Mouse (Mus musculus): ENCODE results near the gene Plcd3. TPM values are rescaled to one million over a fixed set of nuclear protein-coding genes. Genes with fewer than 3 reads are reported as not detected.

Plcd3 gene
- polyA plus RNA-seq, 1 experiment = 0.18 TPM

- Histone ChIP-seq H3K27me3 (replicated peaks) (no peaks in the 10 kb centered on the region), H3K4me1 (peaks cover 97% of the 10 kb centered on the region), H3K4me3 (replicated peaks) (peak overlapping the region; percentile 57), H3K9me3 (no peaks in the 10 kb centered on the region), H3K36me3 (replicated peaks; ENCODE audit: low read length) (peaks cover 59% of the 10 kb centered on the region)
- TF ChIP-seq FLI1 (IDR thresholded peaks at IDR 0.05; ENCODE audit: low read length) = no peak
- TF ChIP-seq GATA1 (IDR thresholded peaks at IDR 0.05; ENCODE audit: borderline replicate concordance, low read length) = no peak
Observed at GRCm38 (mm10) chr11:103139951-103140762, 38.7 kb upstream of the Plcd3 start.

- TF ChIP-seq FLI1 (IDR thresholded peaks at IDR 0.05; ENCODE audit: low read length) = no peak
- 0 out of 3 replicates have a peak, but pooled peaks have one; percentile 43 for TF ChIP-seq GATA1 (IDR thresholded peaks at IDR 0.05; ENCODE audit: borderline replicate concordance, low read length)
- Histone ChIP-seq H3K9me3 (no peaks in the 10 kb centered on the region), H3K4me3 (replicated peaks) (peak overlapping the region; percentile 92), H3K4me1 (peaks cover 85% of the 10 kb centered on the region), H3K36me3 (replicated peaks; ENCODE audit: low read length) (peaks cover 54% of the 10 kb centered on the region), H3K27me3 (replicated peaks) (no peaks in the 10 kb centered on the region)
Observed at GRCm38 (mm10) chr11:103136039-103136577, 34.6 kb upstream of the Plcd3 start.

- peaks cover 85% of the 10 kb centered on the region for H3K4me1 ChIP-seq
- peak overlapping the region; percentile 92 for H3K4me3 ChIP-seq (replicated peaks)
- H3K9me3 ChIP-seq = no peaks in the 10 kb centered on the region
- H3K27me3 ChIP-seq (replicated peaks) = no peaks in the 10 kb centered on the region
- TF ChIP-seq GATA1 (IDR thresholded peaks at IDR 0.05; ENCODE audit: borderline replicate concordance, low read length) (no peak), FLI1 (IDR thresholded peaks at IDR 0.05; ENCODE audit: low read length) (no peak)
- H3K36me3 ChIP-seq (replicated peaks; ENCODE audit: low read length) = peaks cover 53% of the 10 kb centered on the region
Observed at GRCm38 (mm10) chr11:103134221-103134620, 32.8 kb upstream of the Plcd3 start.

GRCm38 (mm10) chr11:103133456-103134185, 32.2 kb upstream of the Plcd3 start:
- no peaks in the 10 kb centered on the region for H3K9me3 ChIP-seq
- TF ChIP-seq FLI1 (IDR thresholded peaks at IDR 0.05; ENCODE audit: low read length) (no peak), GATA1 (IDR thresholded peaks at IDR 0.05; ENCODE audit: borderline replicate concordance, low read length) (no peak)
- H3K4me1 ChIP-seq = peaks cover 85% of the 10 kb centered on the region
- no peaks in the 10 kb centered on the region for H3K27me3 ChIP-seq (replicated peaks)
- peaks cover 53% of the 10 kb centered on the region for H3K36me3 ChIP-seq (replicated peaks; ENCODE audit: low read length)
- peak overlapping the region; percentile 92 for H3K4me3 ChIP-seq (replicated peaks)

- no peak for TF ChIP-seq GATA1 (IDR thresholded peaks at IDR 0.05; ENCODE audit: borderline replicate concordance, low read length)
- TF ChIP-seq FLI1 (IDR thresholded peaks at IDR 0.05; ENCODE audit: low read length) = peak; percentile 33; the same call in 1 of the 2 replicates
- H3K27me3 ChIP-seq (replicated peaks) = no peaks in the 10 kb centered on the region
- H3K36me3 ChIP-seq (replicated peaks; ENCODE audit: low read length) = peaks cover 52% of the 10 kb centered on the region
- peak overlapping the region; percentile 100 for H3K4me3 ChIP-seq (replicated peaks)
- no peaks in the 10 kb centered on the region for H3K9me3 ChIP-seq
- peaks cover 82% of the 10 kb centered on the region for H3K4me1 ChIP-seq
Observed at GRCm38 (mm10) chr11:103132576-103133455, 31.4 kb upstream of the Plcd3 start.

- H3K36me3 ChIP-seq (replicated peaks; ENCODE audit: low read length) = peaks cover 52% of the 10 kb centered on the region
- H3K4me1 ChIP-seq = peaks cover 84% of the 10 kb centered on the region
- H3K4me3 ChIP-seq (replicated peaks) = peak within 1 kb of the TSS; percentile 100
- no peaks in the 10 kb centered on the region for H3K9me3 ChIP-seq
- no peaks in the 10 kb centered on the region for H3K27me3 ChIP-seq (replicated peaks)
- no peak for TF ChIP-seq FLI1 (IDR thresholded peaks at IDR 0.05; ENCODE audit: low read length)
- TF ChIP-seq GATA1 (IDR thresholded peaks at IDR 0.05; ENCODE audit: borderline replicate concordance, low read length) = no peak
Observed at GRCm38 (mm10) chr11:103131701-103132575, 30.5 kb upstream of the Plcd3 start, which contains the start of gene Hexim2. TSS of gene Hexim2 (plus strand) at chr11:103132429.

- H3K27me3 ChIP-seq (replicated peaks) = no peaks in the 10 kb centered on the region
- TF ChIP-seq GATA1 (IDR thresholded peaks at IDR 0.05; ENCODE audit: borderline replicate concordance, low read length) = no peak
- TF ChIP-seq FLI1 (IDR thresholded peaks at IDR 0.05; ENCODE audit: low read length) = no peak
- H3K36me3 ChIP-seq (replicated peaks; ENCODE audit: low read length) = peaks cover 28% of the 10 kb centered on the region
- H3K9me3 ChIP-seq = no peaks in the 10 kb centered on the region
- H3K4me1 ChIP-seq = peaks cover 19% of the 10 kb centered on the region; the same call in 1 of the 2 replicates
- no peak overlapping the region for H3K4me3 ChIP-seq (replicated peaks)
Observed at GRCm38 (mm10) chr11:103120315-103120714, 18.9 kb upstream of the Plcd3 start.

GRCm38 (mm10) chr11:103119609-103120008, 18.2 kb upstream of the Plcd3 start:
- Histone ChIP-seq H3K27me3 (replicated peaks) (no peaks in the 10 kb centered on the region), H3K4me3 (replicated peaks) (peak overlapping the region; percentile 20), H3K4me1 (peaks cover 24% of the 10 kb centered on the region), H3K36me3 (replicated peaks; ENCODE audit: low read length) (peaks cover 25% of the 10 kb centered on the region), H3K9me3 (no peaks in the 10 kb centered on the region)
- TF ChIP-seq GATA1 (IDR thresholded peaks at IDR 0.05; ENCODE audit: borderline replicate concordance, low read length) = no peak
- no peak for TF ChIP-seq FLI1 (IDR thresholded peaks at IDR 0.05; ENCODE audit: low read length)

Data from megakaryocyte, embryonic 14.5 days (primary cell).